Mouse (Mus musculus): ENCODE data around the gene Sgk1.

DNA sequence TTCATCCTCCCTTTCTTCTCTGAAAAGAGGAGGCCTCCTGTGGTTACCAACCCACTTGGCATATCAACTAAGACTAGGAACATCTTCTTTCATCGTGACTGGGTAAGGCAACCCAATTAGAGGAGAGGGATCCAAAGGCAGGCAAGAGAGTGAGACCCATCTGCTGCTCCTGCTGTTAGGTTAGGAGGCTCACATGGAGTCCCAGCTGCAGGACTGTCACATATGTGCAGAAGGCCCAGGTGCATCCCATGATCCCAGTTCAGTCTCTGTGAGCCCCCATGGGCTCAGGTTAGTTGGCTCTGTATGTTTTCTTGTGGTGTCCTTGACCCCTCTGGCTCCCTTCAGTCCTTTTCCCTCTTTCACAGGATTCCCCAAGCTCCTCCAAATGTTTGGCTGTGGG lies 32.8 kb downstream of the Sgk1 start:
- TF ChIP-seq ETS1 (conservative IDR thresholded peaks at IDR 0.05; ENCODE audit: low read depth, low read length) (no peak), MXI1 (IDR thresholded peaks at IDR 0.05; ENCODE audit: low read depth, low read length) (no peak), CTCF (conservative IDR thresholded peaks at IDR 0.05 in 1 of 2, IDR thresholded peaks at IDR 0.05 in 1 of 2; ENCODE audit: low read depth in 2 of 2, low read length in 2 of 2) (no peak), MAX (IDR thresholded peaks at IDR 0.05; ENCODE audit: low read length) (no peak), CHD2 (IDR thresholded peaks at IDR 0.05; ENCODE audit: low read length) (no peak), MAFK (IDR thresholded peaks at IDR 0.05; ENCODE audit: insufficient replicate concordance, low read length) (no peak), POLR2A (IDR thresholded peaks at IDR 0.05; ENCODE audit: low read depth, low read length) (no peak), EP300 (IDR thresholded peaks at IDR 0.05; ENCODE audit: low read length) (no peak), TBP (conservative IDR thresholded peaks at IDR 0.05; ENCODE audit: low read depth, low read length) (no peak), E2F4 (IDR thresholded peaks at IDR 0.05; ENCODE audit: insufficient replicate concordance, low read depth, low read length) (no peak), GABPA (IDR thresholded peaks at IDR 0.05; ENCODE audit: insufficient replicate concordance, low read depth, low read length) (no peak)

All from CH12.LX (cell line).